ENCODE assay signal across 7 mouse cellular contexts in genomic region chr7:120836361-120836760, GRCm38 (mm10). TPM values are rescaled to one million over a fixed set of nuclear protein-coding genes. Genes with fewer than 3 reads are reported as not detected.
DNase-seq lines count a peak whose midpoint lies in the region; ATAC-seq and TF ChIP-seq lines count a peak whose summit lies in the region.

No protein-coding gene starts in this region.

- H3K4me3 ChIP-seq in thymus, adult 2 months (ENCODE audit: control insufficient read depth, insufficient read depth, low read length), result no peak overlapping the region; the same call in 1 of the 2 replicates
- H3K4me3 ChIP-seq in embryonic facial prominence, embryonic 10.5 days, result peak overlapping the region; percentile 60
- H3K4me3 ChIP-seq in midbrain, postnatal 0 days (ENCODE audit: low read depth, low read length), result peak overlapping the region; percentile 53

- H3K27me3 ChIP-seq in thymus, adult 2 months (ENCODE audit: control insufficient read depth, insufficient read depth, low read length), result no peaks in the 10 kb centered on the region
- H3K27me3 ChIP-seq in embryonic facial prominence, embryonic 10.5 days (replicated peaks; ENCODE audit: low read depth, poor library complexity, severe bottlenecking), result peaks cover 27% of the 10 kb centered on the region
- no peaks in the 10 kb centered on the region for H3K27me3 ChIP-seq in midbrain, postnatal 0 days (ENCODE audit: insufficient read depth, low read length)

- no peak overlapping the region for H3K27ac ChIP-seq in thymus, adult 2 months (ENCODE audit: control insufficient read depth, insufficient read depth, low read length)
- peak overlapping the region; percentile 76 for H3K27ac ChIP-seq in embryonic facial prominence, embryonic 10.5 days (replicated peaks)
- peak overlapping the region; percentile 76 for H3K27ac ChIP-seq in midbrain, postnatal 0 days (ENCODE audit: low read depth, low read length)

- peak; percentile 6; the same call in 1 of the 2 replicates for ATAC-seq in midbrain, postnatal 0 days (ENCODE audit: low FRiP score)

- H3K36me3 ChIP-seq in thymus, adult 2 months (ENCODE audit: control insufficient read depth, insufficient read depth, low read length), result no peaks in the 10 kb centered on the region
- H3K36me3 ChIP-seq in embryonic facial prominence, embryonic 10.5 days (replicated peaks), result no peaks in the 10 kb centered on the region
- H3K36me3 ChIP-seq in midbrain, postnatal 0 days (ENCODE audit: insufficient read depth, low read length), result no peaks in the 10 kb centered on the region

- no peak for TF ChIP-seq POLR2A in thymus, adult 2 months (IDR thresholded peaks at IDR 0.05; ENCODE audit: control insufficient read depth, extremely low read depth, insufficient read depth, low read length, poor library complexity)

- H3K9me3 ChIP-seq in embryonic facial prominence, embryonic 10.5 days, result no peaks in the 10 kb centered on the region
- no peaks in the 10 kb centered on the region for H3K9me3 ChIP-seq in midbrain, postnatal 0 days (ENCODE audit: low read length)

- peak overlapping the region; percentile 53 for H3K4me2 ChIP-seq in midbrain, postnatal 0 days (ENCODE audit: low read depth, low read length, poor library complexity, severe bottlenecking)

- DNase-seq in thymus, postnatal 4 days, result peak; percentile 36
- DNase-seq in thymus, adult 2 months, result no peak
- DNase-seq in embryonic facial prominence, embryonic 10.5 days (ENCODE audit: low spot score), result peak; percentile 64
- DNase-seq in kidney, postnatal 10 days, result peak; percentile 29
- DNase-seq in midbrain, postnatal 0 days (ENCODE audit: low spot score), result peak; percentile 61
- no peak for DNase-seq in adipocyte (ENCODE audit: low spot score)
- DNase-seq in layer of hippocampus, postnatal 14 days (ENCODE audit: low spot score in 2 of 2), result no peak

- 15% methylated on average over 12 of the region's 12 CpGs for WGBS in thymus, adult 2 months
- WGBS in embryonic facial prominence, embryonic 10.5 days, result 6% methylated on average over 12 of the region's 12 CpGs
- 5% methylated on average over 12 of the region's 12 CpGs for WGBS in midbrain, postnatal 0 days

- H3K9ac ChIP-seq in midbrain, postnatal 0 days (replicated peaks; ENCODE audit: low read length, poor library complexity, severe bottlenecking), result peak overlapping the region; percentile 44

- peaks cover 6% of the 10 kb centered on the region for H3K4me1 ChIP-seq in thymus, adult 2 months (replicated peaks; ENCODE audit: control insufficient read depth, insufficient read depth, low read length)
- H3K4me1 ChIP-seq in embryonic facial prominence, embryonic 10.5 days, result peaks cover 15% of the 10 kb centered on the region; the same call in 1 of the 2 replicates
- H3K4me1 ChIP-seq in midbrain, postnatal 0 days (ENCODE audit: insufficient read depth, low read length), result peaks cover 3% of the 10 kb centered on the region; the same call in 1 of the 2 replicates

- no peak for TF ChIP-seq CTCF in thymus, adult 2 months (IDR thresholded peaks at IDR 0.05; ENCODE audit: borderline replicate concordance, control insufficient read depth, extremely low read depth, insufficient read depth, low read length, poor library complexity)
- no peak for TF ChIP-seq CTCF in midbrain, postnatal 0 days (IDR thresholded peaks at IDR 0.05)

RNA-seq across cellular contexts. Expression of gene Eef2k, which starts 6.3 kb away (rescaled TPM):
- 26.2 and 29.5 TPM in 2 replicates for polyA plus RNA-seq in thymus, adult 2 months (2012; rRNA removed)
- 33.8 and 34.5 TPM in 2 replicates for polyA plus RNA-seq in embryonic facial prominence, embryonic 10.5 days (2016; fragmentation: Nextera tagmentation; extraction: Ambion mirVana)
- total RNA-seq in midbrain, postnatal 0 days (2014; rRNA removed), result 29.4 and 42.0 TPM in 2 replicates
- 30.7 and 31.1 TPM in 2 replicates for polyA plus RNA-seq in midbrain, postnatal 0 days (2015; fragmentation: Nextera tagmentation; extraction: Ambion mirVana)
- 10 to 100 TPM; 35.5 to 38.1 TPM for total RNA-seq in layer of hippocampus, postnatal 14 days (2021)

RNA-seq across cellular contexts. Expression of gene Gm5737, which starts 24.2 kb away (rescaled TPM):
- 0.08 TPM in 1 of 2 replicates, not detected in the other for polyA plus RNA-seq in thymus, adult 2 months (2012; rRNA removed)
- polyA plus RNA-seq in embryonic facial prominence, embryonic 10.5 days (2016; fragmentation: Nextera tagmentation; extraction: Ambion mirVana), result not detected in 2 replicates
- total RNA-seq in midbrain, postnatal 0 days (2014; rRNA removed), result not detected in 2 replicates
- 0.22 TPM in 1 of 2 replicates, not detected in the other for polyA plus RNA-seq in midbrain, postnatal 0 days (2015; fragmentation: Nextera tagmentation; extraction: Ambion mirVana)
- total RNA-seq in layer of hippocampus, postnatal 14 days (2021), result not detected

Comparison
In these comparisons a context has a peak if more than half of its experiments do, and no peak if none do; other contexts are left out.
1. DNase-seq: peak in thymus, postnatal 4 days (single experiment), embryonic facial prominence, embryonic 10.5 days (single experiment), kidney, postnatal 10 days (single experiment) and midbrain, postnatal 0 days (single experiment); none in thymus, adult 2 months (single experiment), adipocyte (single experiment) and layer of hippocampus, postnatal 14 days (0 of 2).